Mouse (Mus musculus): Measurements from ENCODE around the gene Tnnt2. TPM values are rescaled to one million over a fixed set of nuclear protein-coding genes. Genes with fewer than 3 reads are reported as not detected.

Gene Tnnt2
- total RNA-seq, 1 experiment from 2014 or later, result not detected

GRCm38 (mm10) chr1:135847139-135847562 is 11.0 kb downstream of the Tnnt2 start:
- ATAC-seq (replicated peaks in 1 of 2; ENCODE audit: insufficient read depth in 1 of 2, low FRiP score in 2 of 2, low TSS enrichment in 1 of 2, low read depth in 1 of 2, poor library complexity in 2 of 2, severe bottlenecking in 2 of 2), result peak; percentile 52 to 63

- ATAC-seq (replicated peaks in 1 of 2; ENCODE audit: insufficient read depth in 1 of 2, low FRiP score in 2 of 2, low TSS enrichment in 1 of 2, low read depth in 1 of 2, poor library complexity in 2 of 2, severe bottlenecking in 2 of 2), result 0 out of 4 replicates have a peak, but pooled peaks of 1 of the 2 experiments have one; percentile 9
These were observed 11.6 kb downstream of the Tnnt2 start for GRCm38 (mm10) chr1:135847611-135848351.

GRCm38 (mm10) chr1:135850722-135851512 is 14.8 kb downstream of the Tnnt2 start:
- ATAC-seq (replicated peaks in 1 of 2; ENCODE audit: insufficient read depth in 1 of 2, low FRiP score in 2 of 2, low TSS enrichment in 1 of 2, low read depth in 1 of 2, poor library complexity in 2 of 2, severe bottlenecking in 2 of 2), result peak; percentile 62 to 69; a peak in 3 of 4 replicates

GRCm38 (mm10) chr1:135852044-135852756 is 16.0 kb downstream of the Tnnt2 start:
- ATAC-seq (replicated peaks in 1 of 2; ENCODE audit: insufficient read depth in 1 of 2, low FRiP score in 2 of 2, low TSS enrichment in 1 of 2, low read depth in 1 of 2, poor library complexity in 2 of 2, severe bottlenecking in 2 of 2), result no peak

GRCm38 (mm10) chr1:135853200-135853599 is 17.0 kb downstream of the Tnnt2 start:
- ATAC-seq (replicated peaks in 1 of 2; ENCODE audit: insufficient read depth in 1 of 2, low FRiP score in 2 of 2, low TSS enrichment in 1 of 2, low read depth in 1 of 2, poor library complexity in 2 of 2, severe bottlenecking in 2 of 2), result no peak

- no peak for ATAC-seq (replicated peaks in 1 of 2; ENCODE audit: insufficient read depth in 1 of 2, low FRiP score in 2 of 2, low TSS enrichment in 1 of 2, low read depth in 1 of 2, poor library complexity in 2 of 2, severe bottlenecking in 2 of 2)
These were observed 18.6 kb downstream of the Tnnt2 start for GRCm38 (mm10) chr1:135854591-135855343.

GRCm38 (mm10) chr1:135855344-135855687 is 19.2 kb downstream of the Tnnt2 start:
- ATAC-seq (replicated peaks in 1 of 2; ENCODE audit: insufficient read depth in 1 of 2, low FRiP score in 2 of 2, low TSS enrichment in 1 of 2, low read depth in 1 of 2, poor library complexity in 2 of 2, severe bottlenecking in 2 of 2), result no peak

GRCm38 (mm10) chr1:135856070-135856469 is 19.9 kb downstream of the Tnnt2 start:
- ATAC-seq (replicated peaks in 1 of 2; ENCODE audit: insufficient read depth in 1 of 2, low FRiP score in 2 of 2, low TSS enrichment in 1 of 2, low read depth in 1 of 2, poor library complexity in 2 of 2, severe bottlenecking in 2 of 2), result no peak

- no peak for ATAC-seq (replicated peaks in 1 of 2; ENCODE audit: insufficient read depth in 1 of 2, low FRiP score in 2 of 2, low TSS enrichment in 1 of 2, low read depth in 1 of 2, poor library complexity in 2 of 2, severe bottlenecking in 2 of 2)
These were observed 21.1 kb downstream of the Tnnt2 start for GRCm38 (mm10) chr1:135857137-135857775.

- ATAC-seq (replicated peaks in 1 of 2; ENCODE audit: insufficient read depth in 1 of 2, low FRiP score in 2 of 2, low TSS enrichment in 1 of 2, low read depth in 1 of 2, poor library complexity in 2 of 2, severe bottlenecking in 2 of 2), result no peak
These were observed 22.4 kb downstream of the Tnnt2 start for GRCm38 (mm10) chr1:135858533-135858932.

GRCm38 (mm10) chr1:135861091-135861490 is 24.9 kb downstream of the Tnnt2 start:
- ATAC-seq (replicated peaks in 1 of 2; ENCODE audit: insufficient read depth in 1 of 2, low FRiP score in 2 of 2, low TSS enrichment in 1 of 2, low read depth in 1 of 2, poor library complexity in 2 of 2, severe bottlenecking in 2 of 2), result no peak

GRCm38 (mm10) chr1:135861980-135862552 is 25.9 kb downstream of the Tnnt2 start:
- ATAC-seq (replicated peaks in 1 of 2; ENCODE audit: insufficient read depth in 1 of 2, low FRiP score in 2 of 2, low TSS enrichment in 1 of 2, low read depth in 1 of 2, poor library complexity in 2 of 2, severe bottlenecking in 2 of 2), result no peak

- no peak for ATAC-seq (replicated peaks in 1 of 2; ENCODE audit: insufficient read depth in 1 of 2, low FRiP score in 2 of 2, low TSS enrichment in 1 of 2, low read depth in 1 of 2, poor library complexity in 2 of 2, severe bottlenecking in 2 of 2)
These were observed 26.4 kb downstream of the Tnnt2 start for GRCm38 (mm10) chr1:135862561-135862960.

- ATAC-seq (replicated peaks in 1 of 2; ENCODE audit: insufficient read depth in 1 of 2, low FRiP score in 2 of 2, low TSS enrichment in 1 of 2, low read depth in 1 of 2, poor library complexity in 2 of 2, severe bottlenecking in 2 of 2), result no peak
These were observed 27.7 kb downstream of the Tnnt2 start for GRCm38 (mm10) chr1:135863786-135864335.

- no peak for ATAC-seq (replicated peaks in 1 of 2; ENCODE audit: insufficient read depth in 1 of 2, low FRiP score in 2 of 2, low TSS enrichment in 1 of 2, low read depth in 1 of 2, poor library complexity in 2 of 2, severe bottlenecking in 2 of 2)
These were observed 28.7 kb downstream of the Tnnt2 start for GRCm38 (mm10) chr1:135864830-135865229.

- peak; percentile 79 to 81 for ATAC-seq (replicated peaks in 1 of 2; ENCODE audit: insufficient read depth in 1 of 2, low FRiP score in 2 of 2, low TSS enrichment in 1 of 2, low read depth in 1 of 2, poor library complexity in 2 of 2, severe bottlenecking in 2 of 2)
These were observed 29.5 kb downstream of the Tnnt2 start for GRCm38 (mm10) chr1:135865518-135866194.

Data from hematopoietic stem cell, adult 5-6 weeks (primary cell).